Mouse (Mus musculus): Measurements from ENCODE around the gene Kidins220. TPM values are rescaled to one million over a fixed set of nuclear protein-coding genes. Genes with fewer than 3 reads are reported as not detected.
A peak's percentile ranks its signal among the peaks of the same experiment; 100 is the strongest.

Kidins220 gene
- polyA plus RNA-seq, 1 experiment, result 235 TPM

DNA sequence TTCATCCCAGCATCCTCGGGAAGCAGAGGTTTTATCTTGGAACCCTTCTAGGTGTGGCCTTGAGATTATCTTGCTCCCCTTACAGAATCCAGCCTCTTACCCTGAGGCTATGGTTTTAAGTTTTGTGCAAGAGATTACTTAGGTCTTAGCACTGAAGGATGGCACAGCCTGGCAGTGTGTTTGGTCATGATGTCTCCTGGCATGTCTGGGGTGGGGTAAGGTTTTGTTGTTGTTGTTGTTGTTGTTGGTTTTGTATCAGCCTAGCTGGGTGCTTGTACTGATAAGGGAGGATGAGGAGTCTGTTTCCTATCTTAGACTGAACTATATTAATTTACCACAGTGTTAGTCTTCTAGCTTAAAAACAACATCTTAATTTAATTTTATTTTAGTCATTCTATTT is 38.4 kb upstream of the Kidins220 start:
- Histone ChIP-seq H3K4me1 (ENCODE audit: control insufficient read depth, insufficient read depth, low read length) (peaks cover 4% of the 10 kb centered on the region), H3K27ac (ENCODE audit: insufficient read depth, low read depth, low read length) (no peak overlapping the region), H3K4me3 (ENCODE audit: insufficient read depth, low read depth, low read length) (no peak overlapping the region)
- TF ChIP-seq CTCF (IDR thresholded peaks at IDR 0.05; ENCODE audit: insufficient read depth, low read depth, low read length) (no peak), POLR2A (IDR thresholded peaks at IDR 0.05; ENCODE audit: insufficient read depth, low read depth, low read length) (no peak)
- 86% methylated on average over 1 of the region's 1 CpGs for WGBS

DNA sequence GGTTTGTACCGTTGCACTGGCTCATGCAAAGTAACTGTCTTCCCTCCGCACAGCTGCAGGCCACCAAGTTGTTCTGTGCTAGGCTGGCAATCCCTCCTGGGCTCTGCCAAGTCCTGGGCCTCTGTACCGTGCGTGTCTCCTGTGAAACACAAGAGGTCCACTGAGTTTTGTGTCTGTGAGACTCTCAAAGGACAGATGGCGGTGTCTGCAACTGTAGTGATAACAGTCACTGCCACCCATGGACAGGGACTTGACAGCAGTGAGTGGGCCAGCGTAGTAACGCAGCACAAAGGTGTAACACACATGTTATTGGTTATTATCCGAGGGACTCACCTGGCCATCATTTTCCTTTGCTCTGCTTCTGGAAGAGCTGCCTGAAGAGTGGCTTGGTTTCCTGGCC is 35.4 kb upstream of the Kidins220 start:
- Histone ChIP-seq H3K4me1 (ENCODE audit: control insufficient read depth, insufficient read depth, low read length) (no peaks in the 10 kb centered on the region), H3K27ac (ENCODE audit: insufficient read depth, low read depth, low read length) (no peak overlapping the region), H3K4me3 (ENCODE audit: insufficient read depth, low read depth, low read length) (no peak overlapping the region)
- WGBS, result 93% methylated on average over 8 of the region's 8 CpGs
- no peak for TF ChIP-seq CTCF (IDR thresholded peaks at IDR 0.05; ENCODE audit: insufficient read depth, low read depth, low read length)
- no peak for TF ChIP-seq POLR2A (IDR thresholded peaks at IDR 0.05; ENCODE audit: insufficient read depth, low read depth, low read length)

- H3K27ac ChIP-seq (ENCODE audit: insufficient read depth, low read depth, low read length), result no peak overlapping the region
- 83% methylated on average over 9 of the region's 9 CpGs for WGBS
- no peak overlapping the region for H3K4me3 ChIP-seq (ENCODE audit: insufficient read depth, low read depth, low read length)
- TF ChIP-seq POLR2A (IDR thresholded peaks at IDR 0.05; ENCODE audit: insufficient read depth, low read depth, low read length) (no peak), CTCF (IDR thresholded peaks at IDR 0.05; ENCODE audit: insufficient read depth, low read depth, low read length) (no peak)
- no peaks in the 10 kb centered on the region for H3K4me1 ChIP-seq (ENCODE audit: control insufficient read depth, insufficient read depth, low read length)
These were observed 32.0 kb upstream of the Kidins220 start for GRCm38 (mm10) chr12:24942619-24943287.

GRCm38 (mm10) chr12:24943427-24943826 is 31.3 kb upstream of the Kidins220 start:
- TF ChIP-seq POLR2A (IDR thresholded peaks at IDR 0.05; ENCODE audit: insufficient read depth, low read depth, low read length), result no peak
- no peak for TF ChIP-seq CTCF (IDR thresholded peaks at IDR 0.05; ENCODE audit: insufficient read depth, low read depth, low read length)
- no peak overlapping the region for H3K27ac ChIP-seq (ENCODE audit: insufficient read depth, low read depth, low read length)
- H3K4me3 ChIP-seq (ENCODE audit: insufficient read depth, low read depth, low read length), result no peak overlapping the region
- WGBS, result 89% methylated on average over 4 of the region's 4 CpGs
- H3K4me1 ChIP-seq (ENCODE audit: control insufficient read depth, insufficient read depth, low read length), result no peaks in the 10 kb centered on the region

DNA sequence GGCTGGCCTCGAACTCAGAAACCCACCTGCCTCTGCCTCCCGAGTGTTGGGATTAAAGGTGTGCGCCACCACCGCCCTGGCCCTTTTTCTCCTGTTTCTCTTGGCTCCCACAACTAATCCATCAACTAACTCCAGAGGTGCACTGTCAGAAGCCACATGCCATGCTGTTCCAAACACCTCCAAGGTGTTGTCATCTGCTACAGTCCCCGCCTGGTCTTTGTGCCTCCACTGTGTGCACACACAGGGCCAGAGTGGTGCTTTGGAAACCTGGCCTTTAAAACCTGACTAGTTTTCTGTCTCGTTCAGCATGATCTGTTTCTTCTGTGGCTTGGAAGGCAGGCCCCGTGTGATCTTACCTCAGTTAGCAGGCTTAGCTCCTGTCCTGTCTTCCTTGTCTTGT is 30.1 kb upstream of the Kidins220 start:
- TF ChIP-seq POLR2A (IDR thresholded peaks at IDR 0.05; ENCODE audit: insufficient read depth, low read depth, low read length) (no peak), CTCF (IDR thresholded peaks at IDR 0.05; ENCODE audit: insufficient read depth, low read depth, low read length) (no peak)
- no peak overlapping the region for H3K4me3 ChIP-seq (ENCODE audit: insufficient read depth, low read depth, low read length)
- 94% methylated on average over 7 of the region's 7 CpGs for WGBS
- H3K27ac ChIP-seq (ENCODE audit: insufficient read depth, low read depth, low read length), result no peak overlapping the region
- H3K4me1 ChIP-seq (ENCODE audit: control insufficient read depth, insufficient read depth, low read length), result no peaks in the 10 kb centered on the region

DNA sequence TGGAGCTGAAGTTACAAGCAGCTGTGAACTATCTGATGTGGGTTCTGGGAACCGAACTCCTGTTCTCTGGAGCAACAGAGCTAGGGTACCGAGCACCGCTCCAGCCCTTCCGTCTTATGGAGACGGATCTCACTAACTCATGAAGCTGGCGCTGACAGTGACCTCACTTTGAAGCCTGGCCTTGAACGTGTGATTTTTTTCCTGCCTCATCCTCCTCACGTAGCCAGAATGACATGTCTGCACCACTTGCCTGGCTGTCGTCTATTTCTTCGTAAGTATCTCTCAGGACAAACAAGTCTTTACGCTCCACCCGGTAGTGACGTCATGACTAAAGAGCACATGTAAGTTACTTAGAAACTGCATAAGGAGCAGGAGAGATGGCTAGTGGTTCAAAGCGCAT is 27.7 kb upstream of the Kidins220 start:
- no peak overlapping the region for H3K27ac ChIP-seq (ENCODE audit: insufficient read depth, low read depth, low read length)
- WGBS, result 93% methylated on average over 14 of the region's 14 CpGs

DNA sequence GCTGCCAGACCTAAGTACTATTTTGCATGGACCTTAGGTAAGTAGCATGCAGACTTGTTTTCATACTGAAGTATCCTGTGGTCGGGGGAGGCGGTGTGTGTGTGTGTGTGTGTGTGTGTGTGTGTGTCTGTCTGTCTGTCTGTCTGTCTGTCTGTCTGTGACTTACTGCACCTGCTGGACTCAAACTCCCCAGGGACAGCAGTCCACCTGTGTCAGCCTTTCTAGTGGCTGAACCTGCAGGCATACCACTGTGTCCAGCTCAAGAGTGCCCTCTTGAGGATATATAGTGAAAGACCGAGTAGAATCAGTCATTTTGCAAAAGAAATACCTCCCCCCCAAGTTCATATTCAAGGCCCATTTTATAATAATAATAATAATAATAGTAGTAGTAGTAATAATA is 26.4 kb upstream of the Kidins220 start:
- Histone ChIP-seq H3K4me3 (ENCODE audit: insufficient read depth, low read depth, low read length) (no peak overlapping the region), H3K27ac (ENCODE audit: insufficient read depth, low read depth, low read length) (no peak overlapping the region), H3K4me1 (ENCODE audit: control insufficient read depth, insufficient read depth, low read length) (peaks cover 2% of the 10 kb centered on the region; the same call in 1 of the 2 replicates)
- 63% methylated on average over 3 of the region's 3 CpGs for WGBS
- TF ChIP-seq POLR2A (IDR thresholded peaks at IDR 0.05; ENCODE audit: insufficient read depth, low read depth, low read length) (no peak), CTCF (IDR thresholded peaks at IDR 0.05; ENCODE audit: insufficient read depth, low read depth, low read length) (peak; percentile 45; the same call in 1 of the 2 replicates)

More for the DNA sequence above, 27.7 kb upstream of the Kidins220 start:
- no peak for TF ChIP-seq POLR2A (IDR thresholded peaks at IDR 0.05; ENCODE audit: insufficient read depth, low read depth, low read length)
- TF ChIP-seq CTCF (IDR thresholded peaks at IDR 0.05; ENCODE audit: insufficient read depth, low read depth, low read length), result no peak
- Histone ChIP-seq H3K4me1 (ENCODE audit: control insufficient read depth, insufficient read depth, low read length) (peaks cover 1% of the 10 kb centered on the region; the same call in 1 of the 2 replicates), H3K4me3 (ENCODE audit: insufficient read depth, low read depth, low read length) (no peak overlapping the region)

DNA sequence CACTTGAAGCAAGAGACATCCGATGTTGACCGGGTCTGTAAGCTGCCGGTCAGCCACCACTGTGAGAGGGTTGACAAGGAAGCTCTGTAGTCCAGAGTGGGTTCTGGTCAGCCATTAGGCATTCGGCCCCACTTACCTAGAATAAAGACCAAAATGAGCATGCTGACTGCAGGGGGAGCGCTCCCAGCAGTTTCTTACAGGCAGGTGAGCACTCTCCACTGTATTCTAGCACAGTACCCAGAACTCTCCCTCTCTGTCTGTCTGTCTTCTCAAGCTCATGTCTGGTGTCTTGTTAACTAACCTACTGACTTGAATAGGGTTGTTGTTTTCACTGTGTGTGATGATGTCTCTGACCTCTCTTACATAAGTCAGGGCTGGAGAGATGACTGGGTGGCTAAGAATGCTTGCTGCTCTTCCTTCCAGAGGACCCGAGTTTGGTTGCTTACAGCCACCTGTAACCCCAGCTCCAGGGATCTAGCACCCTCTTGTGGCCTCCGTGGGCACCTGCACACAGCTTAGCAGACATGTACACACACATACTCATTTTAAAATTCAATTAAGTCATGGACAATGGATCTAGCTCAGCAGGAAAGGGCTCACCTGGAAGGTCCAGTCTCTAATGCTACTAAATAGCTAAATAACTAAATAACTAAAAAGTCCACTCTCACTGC is 24.2 kb upstream of the Kidins220 start:
- Histone ChIP-seq H3K27ac (ENCODE audit: insufficient read depth, low read depth, low read length) (no peak overlapping the region), H3K4me3 (ENCODE audit: insufficient read depth, low read depth, low read length) (no peak overlapping the region), H3K4me1 (ENCODE audit: control insufficient read depth, insufficient read depth, low read length) (peaks cover 2% of the 10 kb centered on the region; the same call in 1 of the 2 replicates)
- TF ChIP-seq CTCF (IDR thresholded peaks at IDR 0.05; ENCODE audit: insufficient read depth, low read depth, low read length) (no peak), POLR2A (IDR thresholded peaks at IDR 0.05; ENCODE audit: insufficient read depth, low read depth, low read length) (no peak)
- 78% methylated on average over 7 of the region's 7 CpGs for WGBS

DNA sequence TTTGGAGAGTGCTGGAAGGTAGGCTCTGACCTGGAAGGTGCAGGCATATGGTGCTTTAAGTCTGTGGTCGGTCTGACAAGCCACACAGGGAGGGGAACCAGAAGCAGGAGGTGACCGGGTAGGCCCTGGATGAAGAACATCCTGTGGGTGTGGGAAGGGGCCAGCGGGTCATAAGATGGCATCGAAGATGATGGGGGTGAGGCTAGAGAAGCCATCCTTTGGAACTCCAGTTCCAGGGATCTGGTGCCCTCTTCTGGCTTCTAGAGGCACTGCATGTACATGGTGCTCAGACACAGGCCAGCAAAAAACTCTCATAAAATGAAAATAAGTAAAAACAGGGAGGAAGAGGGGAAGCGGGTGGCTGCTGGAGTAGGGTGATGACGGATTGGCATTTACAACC is 22.6 kb upstream of the Kidins220 start:
- no peak overlapping the region for H3K27ac ChIP-seq (ENCODE audit: insufficient read depth, low read depth, low read length)
- TF ChIP-seq POLR2A (IDR thresholded peaks at IDR 0.05; ENCODE audit: insufficient read depth, low read depth, low read length) (no peak), CTCF (IDR thresholded peaks at IDR 0.05; ENCODE audit: insufficient read depth, low read depth, low read length) (no peak; the same call in 1 of the 2 replicates)
- WGBS, result 45% methylated on average over 6 of the region's 6 CpGs
- peaks cover 2% of the 10 kb centered on the region; the same call in 1 of the 2 replicates for H3K4me1 ChIP-seq (ENCODE audit: control insufficient read depth, insufficient read depth, low read length)
- no peak overlapping the region for H3K4me3 ChIP-seq (ENCODE audit: insufficient read depth, low read depth, low read length)
